Mouse (Mus musculus): ENCODE data around the gene Ebf1.

DNA sequence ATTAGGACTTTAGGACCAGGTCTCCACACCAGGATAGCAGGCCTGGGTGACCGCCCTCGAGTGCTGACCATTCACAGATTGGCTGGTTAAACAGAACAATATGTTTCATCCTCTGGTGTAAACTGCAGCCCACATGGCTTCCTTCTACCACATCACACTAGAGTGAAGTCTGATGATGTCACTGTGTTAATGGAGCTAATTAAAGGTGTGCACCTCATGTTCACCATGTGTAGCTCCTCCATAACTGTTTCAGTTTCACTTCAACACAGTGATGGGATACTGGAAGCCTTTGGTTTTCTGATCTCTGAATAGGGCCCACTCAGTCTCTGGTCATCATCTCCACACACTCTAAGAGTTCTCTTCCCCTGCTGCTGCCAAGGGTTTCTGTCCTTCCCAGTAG, 158.4 kb downstream of the Ebf1 start:
- TF ChIP-seq CTCF (IDR thresholded peaks at IDR 0.05; ENCODE audit: low read depth), result no peak
- TF ChIP-seq EP300 (optimal IDR thresholded peaks at IDR 0.05), result no peak

Measured in stomach, postnatal 0 days (tissue).